In the genomic region with DNA sequence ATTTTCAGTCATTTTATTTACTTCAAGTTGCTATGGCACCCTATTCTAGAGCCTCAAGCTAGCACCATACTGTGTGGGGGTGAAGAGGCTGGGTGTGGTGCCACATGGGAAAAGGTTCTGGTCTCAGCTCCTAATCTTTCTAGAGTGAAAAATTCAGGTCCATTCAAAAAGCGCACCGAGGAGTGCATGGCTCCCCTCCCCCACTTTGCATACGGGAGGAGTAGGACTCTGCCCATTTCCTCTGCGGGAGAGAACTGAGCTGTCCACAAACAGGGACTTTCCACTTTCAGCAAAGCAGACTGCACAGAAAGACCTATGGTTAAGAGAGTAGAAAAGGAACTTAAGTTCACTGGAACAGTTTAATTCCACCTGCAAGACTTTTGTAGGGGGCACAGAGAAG, we compare ENCODE assay signal across 8 mouse cellular contexts. TPM values are rescaled to one million over a fixed set of nuclear protein-coding genes. Genes with fewer than 3 reads are reported as not detected.
DNase-seq lines count a peak whose midpoint lies in the region; ATAC-seq lines count a peak whose summit lies in the region.

No protein-coding gene starts in this region.

- peaks cover 45% of the 10 kb centered on the region for H3K4me1 ChIP-seq in megakaryocyte, embryonic 14.5 days
- peaks cover 6 to 25% of the 10 kb centered on the region in 2 experiments for H3K4me1 ChIP-seq in heart, embryonic 14.5 days (ENCODE audit: control insufficient read depth in 2 of 2, insufficient read depth in 2 of 2, low read length in 2 of 2)
- peaks cover 27% of the 10 kb centered on the region for H3K4me1 ChIP-seq in liver, embryonic 16.5 days (ENCODE audit: control insufficient read depth, low read depth, low read length)
- peaks cover 36% of the 10 kb centered on the region for H3K4me1 ChIP-seq in neural tube, embryonic 13.5 days (replicated peaks)

- H3K9ac ChIP-seq in heart, embryonic 14.5 days (ENCODE audit: low read length) = peak overlapping the region; percentile 88
- peak overlapping the region; percentile 72 for H3K9ac ChIP-seq in liver, embryonic 16.5 days (ENCODE audit: low read depth, low read length)
- peak overlapping the region; percentile 83 for H3K9ac ChIP-seq in neural tube, embryonic 13.5 days

- H3K9me3 ChIP-seq in megakaryocyte, embryonic 14.5 days = no peaks in the 10 kb centered on the region
- no peaks in the 10 kb centered on the region for H3K9me3 ChIP-seq in heart, embryonic 14.5 days (ENCODE audit: control insufficient read depth, low read length)
- H3K9me3 ChIP-seq in liver, embryonic 16.5 days (replicated peaks; ENCODE audit: control insufficient read depth, low read length) = no peaks in the 10 kb centered on the region
- H3K9me3 ChIP-seq in neural tube, embryonic 13.5 days = no peaks in the 10 kb centered on the region

- H3K27ac ChIP-seq in heart, embryonic 14.5 days (replicated peaks in 1 of 2; ENCODE audit: control insufficient read depth in 1 of 2, insufficient read depth in 1 of 2, low read depth in 2 of 2, low read length in 2 of 2) = peak overlapping the region; percentile 90 to 97
- peak overlapping the region; percentile 84 for H3K27ac ChIP-seq in liver, embryonic 16.5 days (ENCODE audit: low read length)
- peak overlapping the region; percentile 92 for H3K27ac ChIP-seq in neural tube, embryonic 13.5 days (replicated peaks)

- peak; percentile 72 for DNase-seq in embryo, embryonic 10.5 days (ENCODE audit: low spot score)
- DNase-seq in kidney, postnatal 14 days = peak; percentile 75
- DNase-seq in thymus, postnatal 10 days (ENCODE audit: low spot score in 2 of 2) = peak; percentile 29 to 49

- peaks cover 64% of the 10 kb centered on the region for H3K36me3 ChIP-seq in megakaryocyte, embryonic 14.5 days (replicated peaks; ENCODE audit: low read length)
- peaks cover 48% of the 10 kb centered on the region for H3K36me3 ChIP-seq in heart, embryonic 14.5 days (ENCODE audit: control insufficient read depth, insufficient read depth, low read length)
- H3K36me3 ChIP-seq in liver, embryonic 16.5 days (ENCODE audit: control insufficient read depth, insufficient read depth) = peaks cover 20% of the 10 kb centered on the region
- peaks cover 34% of the 10 kb centered on the region for H3K36me3 ChIP-seq in neural tube, embryonic 13.5 days

- no peak for ATAC-seq in megakaryocyte, adult 5-6 weeks (ENCODE audit: poor library complexity, severe bottlenecking)
- ATAC-seq in heart, embryonic 14.5 days (ENCODE audit: insufficient number of reproducible peaks, insufficient read depth, low FRiP score, low read depth) = no peak
- peak; percentile 24; the same call in 1 of the 2 replicates for ATAC-seq in liver, embryonic 16.5 days (ENCODE audit: low read depth)
- ATAC-seq in neural tube, embryonic 13.5 days (ENCODE audit: low read depth) = no peak

- no peaks in the 10 kb centered on the region for H3K27me3 ChIP-seq in megakaryocyte, embryonic 14.5 days (replicated peaks)
- H3K27me3 ChIP-seq in heart, embryonic 14.5 days (ENCODE audit: control insufficient read depth, insufficient read depth, low read length) = no peaks in the 10 kb centered on the region
- no peaks in the 10 kb centered on the region for H3K27me3 ChIP-seq in liver, embryonic 16.5 days (ENCODE audit: control insufficient read depth, insufficient read depth, low read depth, low read length)
- H3K27me3 ChIP-seq in neural tube, embryonic 13.5 days = no peaks in the 10 kb centered on the region

- WGBS in heart, embryonic 14.5 days = 0% methylated on average over 4 of the region's 4 CpGs
- WGBS in liver, embryonic 16.5 days (ENCODE audit: insufficient replicate concordance) = 0% methylated on average over 4 of the region's 4 CpGs
- WGBS in neural tube, embryonic 13.5 days = 0% methylated on average over 4 of the region's 4 CpGs

- peak overlapping the region; percentile 95 for H3K4me3 ChIP-seq in megakaryocyte, embryonic 14.5 days (replicated peaks)
- H3K4me3 ChIP-seq in heart, embryonic 14.5 days (ENCODE audit: control insufficient read depth in 1 of 2, insufficient read depth in 1 of 2, low read depth in 1 of 2, low read length in 2 of 2) = peak overlapping the region; percentile 57 to 63
- peak overlapping the region; percentile 68 for H3K4me3 ChIP-seq in liver, embryonic 16.5 days (ENCODE audit: low read depth, low read length)
- peak overlapping the region; percentile 52 for H3K4me3 ChIP-seq in neural tube, embryonic 13.5 days

- peak overlapping the region; percentile 84 for H3K4me2 ChIP-seq in heart, embryonic 14.5 days (ENCODE audit: low read length)
- peak overlapping the region; percentile 88 for H3K4me2 ChIP-seq in liver, embryonic 16.5 days (ENCODE audit: low read depth, low read length)
- peak overlapping the region; percentile 89 for H3K4me2 ChIP-seq in neural tube, embryonic 13.5 days

RNA-seq across cellular contexts. Expression of gene Grk2, which starts 26.6 kb away (rescaled TPM):
- 265 and 541 TPM in 2 replicates for polyA plus RNA-seq in megakaryocyte, embryonic 14.5 days (2012; ENCODE audit: insufficient read depth, low replicate concordance)
- 278 TPM in 2 replicates for total RNA-seq in megakaryocyte, adult 5-6 weeks (2015)
- total RNA-seq in megakaryocyte, adult 5-6 weeks (2017) = 231 and 296 TPM in 2 replicates
- polyA plus RNA-seq in heart, embryonic 14.5 days (2014; fragmentation: Nextera tagmentation; extraction: Ambion mirVana) = 12.1 and 12.8 TPM in 2 replicates
- 7.8 and 9.5 TPM in 2 replicates for polyA plus RNA-seq in liver, embryonic 16.5 days (2015; fragmentation: Nextera tagmentation; extraction: Ambion mirVana)
- polyA plus RNA-seq in neural tube, embryonic 13.5 days (2015; fragmentation: Nextera tagmentation; extraction: Ambion mirVana) = 22.3 and 25.5 TPM in 2 replicates

RNA-seq across cellular contexts. Expression of gene Ankrd13d, which starts 49.7 kb away (rescaled TPM):
- polyA plus RNA-seq in megakaryocyte, embryonic 14.5 days (2012; ENCODE audit: insufficient read depth, low replicate concordance) = 5.6 TPM in 1 of 2 replicates, not detected in the other
- total RNA-seq in megakaryocyte, adult 5-6 weeks (2015) = 6.5 and 7.2 TPM in 2 replicates
- total RNA-seq in megakaryocyte, adult 5-6 weeks (2017) = 8.7 and 10.5 TPM in 2 replicates
- polyA plus RNA-seq in heart, embryonic 14.5 days (2014; fragmentation: Nextera tagmentation; extraction: Ambion mirVana) = 1.1 and 1.4 TPM in 2 replicates
- polyA plus RNA-seq in liver, embryonic 16.5 days (2015; fragmentation: Nextera tagmentation; extraction: Ambion mirVana) = 1.1 and 1.2 TPM in 2 replicates
- 29.8 and 33.1 TPM in 2 replicates for polyA plus RNA-seq in neural tube, embryonic 13.5 days (2015; fragmentation: Nextera tagmentation; extraction: Ambion mirVana)

Comparison
In these comparisons a context has a peak if more than half of its experiments do, and no peak if none do; other contexts are left out.
1. RNA of gene Grk2, which starts 26.6 kb away (polyA plus RNA-seq): 265 to 541 TPM in megakaryocyte, embryonic 14.5 days; 22.3 to 25.5 TPM in neural tube, embryonic 13.5 days, 12.1 to 12.8 TPM in heart, embryonic 14.5 days and 7.8 to 9.5 TPM in liver, embryonic 16.5 days; every median in the first group is over 10 times any median in the second.
2. Peak in every context shown above with its lines, with median percentiles within 50 percentile points of each other: H3K4me3 ChIP-seq, DNase-seq, H3K27ac ChIP-seq, H3K4me2 ChIP-seq and H3K9ac ChIP-seq.